Mouse (Mus musculus) ES-E14 (cell line): ENCODE results near the gene Mapkap1.

ENCODE experiments used
- HCFC1 ChIP-seq: IDR thresholded peaks from 2 replicates; pipeline ENCODE4 v1.6.1; 2012; ENCODE audit warnings: low read length, inconsistent platforms, borderline replicate concordance; ENCODE audit not compliant: insufficient read depth
- MAFK ChIP-seq: IDR thresholded peaks from 2 replicates; pipeline ENCODE4 v1.6.1; 2014; ENCODE audit warnings: mild to moderate bottlenecking, low read depth, low read length, inconsistent platforms; ENCODE audit not compliant: insufficient read depth
- ZNF384 ChIP-seq: IDR thresholded peaks from 2 replicates; pipeline ENCODE4 v1.6.1; 2012; ENCODE audit warnings: low read depth, low read length, inconsistent platforms

- TF ChIP-seq ZNF384 (no peak), MAFK (no peak), HCFC1 (no peak)
These were observed 262.7 kb downstream of the Mapkap1 start for GRCm38 (mm10) chr2:34669203-34669746.
